Mouse (Mus musculus) E14TG2a.4 (cell line): ENCODE measurements around the gene U2surp.

ENCODE experiments used
- H3K27me3 ChIP-seq: 2 replicates; pipeline ENCODE4 v1.6.1; 2014; ENCODE audit warnings: low read length, control low read depth; ENCODE audit not compliant: insufficient read depth
- H3K36me3 ChIP-seq: 2 replicates; pipeline ENCODE4 v1.6.1; 2014; ENCODE audit warnings: low read length, control low read depth; ENCODE audit not compliant: insufficient read depth
- H3K4me1 ChIP-seq: replicated peaks from 2 replicates; pipeline ENCODE4 v1.6.1; 2014; ENCODE audit warnings: low read depth, low read length, control low read depth
- H3K4me3 ChIP-seq: replicated peaks from 2 replicates; pipeline ENCODE4 v1.5.1; 2014; ENCODE audit warnings: mild to moderate bottlenecking, low read length
- H3K9me3 ChIP-seq: 2 replicates; pipeline ENCODE4 v1.6.1; 2014; ENCODE audit warnings: low read length, control low read depth
- CTCF ChIP-seq: conservative IDR thresholded peaks from 2 replicates; pipeline ENCODE4 v1.5.1; 2014; ENCODE audit warnings: low read length
- NANOG ChIP-seq: IDR thresholded peaks from 2 replicates; pipeline ENCODE4 v1.6.1; 2014; ENCODE audit warnings: borderline replicate concordance, low read length, mixed read lengths
- POU5F1 ChIP-seq: IDR thresholded peaks from 2 replicates; pipeline ENCODE4 v1.6.1; 2014; ENCODE audit warnings: low read length, borderline replicate concordance

Gene U2surp

DNA sequence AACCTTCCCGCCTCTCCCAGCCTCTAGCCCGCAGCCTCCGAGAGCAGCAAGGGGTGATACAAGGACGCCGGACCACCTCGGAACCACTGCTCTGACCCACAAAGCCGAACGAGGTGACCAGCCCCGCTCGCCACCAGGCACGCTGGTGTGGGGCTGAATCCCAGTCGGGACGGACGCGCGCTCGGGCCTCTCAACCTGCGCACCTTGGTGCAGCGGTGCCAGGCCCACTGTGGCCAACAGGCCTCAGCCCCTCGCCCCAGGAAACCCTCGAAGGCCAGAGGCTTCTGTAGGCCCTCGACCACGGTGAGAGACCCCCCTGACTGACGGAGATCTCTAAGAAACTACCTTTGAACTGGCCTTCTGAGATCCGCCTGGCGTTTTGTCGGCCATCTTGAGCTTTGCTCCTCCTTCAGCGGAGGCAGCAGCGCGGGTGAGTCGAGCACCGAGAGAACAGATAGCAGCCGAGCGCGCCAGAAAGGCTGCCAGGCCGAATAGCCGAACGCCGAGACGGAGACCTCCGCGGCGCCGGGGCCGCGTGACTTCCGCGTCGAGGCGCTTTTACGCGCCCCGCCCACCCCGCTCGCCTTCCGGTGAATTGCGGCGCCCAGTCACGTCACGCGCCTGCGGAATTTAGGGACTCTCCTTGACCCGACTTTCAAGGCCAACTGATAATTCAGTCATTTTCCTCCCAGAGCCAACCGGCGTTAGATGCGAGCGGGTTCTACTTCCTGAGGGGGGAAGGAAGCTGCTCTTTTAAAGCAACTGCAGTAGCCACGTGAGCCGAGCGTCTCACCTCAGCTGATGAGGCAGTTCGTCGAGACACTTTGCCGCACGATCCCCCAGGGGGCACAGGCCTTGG, at the start of gene U2surp:
TSS of gene U2surp (minus strand) at position 525 of the 859 bp plus-strand sequence.
- H3K9me3 ChIP-seq = no peaks in the 10 kb centered on the region
- peaks cover 57% of the 10 kb centered on the region for H3K4me1 ChIP-seq
- TF ChIP-seq CTCF (no peak), NANOG (no peak), POU5F1 (no peak)
- no peaks in the 10 kb centered on the region for H3K27me3 ChIP-seq
- H3K4me3 ChIP-seq = peak within 1 kb of the TSS; percentile 100
- H3K36me3 ChIP-seq = peaks cover 32% of the 10 kb centered on the region

DNA sequence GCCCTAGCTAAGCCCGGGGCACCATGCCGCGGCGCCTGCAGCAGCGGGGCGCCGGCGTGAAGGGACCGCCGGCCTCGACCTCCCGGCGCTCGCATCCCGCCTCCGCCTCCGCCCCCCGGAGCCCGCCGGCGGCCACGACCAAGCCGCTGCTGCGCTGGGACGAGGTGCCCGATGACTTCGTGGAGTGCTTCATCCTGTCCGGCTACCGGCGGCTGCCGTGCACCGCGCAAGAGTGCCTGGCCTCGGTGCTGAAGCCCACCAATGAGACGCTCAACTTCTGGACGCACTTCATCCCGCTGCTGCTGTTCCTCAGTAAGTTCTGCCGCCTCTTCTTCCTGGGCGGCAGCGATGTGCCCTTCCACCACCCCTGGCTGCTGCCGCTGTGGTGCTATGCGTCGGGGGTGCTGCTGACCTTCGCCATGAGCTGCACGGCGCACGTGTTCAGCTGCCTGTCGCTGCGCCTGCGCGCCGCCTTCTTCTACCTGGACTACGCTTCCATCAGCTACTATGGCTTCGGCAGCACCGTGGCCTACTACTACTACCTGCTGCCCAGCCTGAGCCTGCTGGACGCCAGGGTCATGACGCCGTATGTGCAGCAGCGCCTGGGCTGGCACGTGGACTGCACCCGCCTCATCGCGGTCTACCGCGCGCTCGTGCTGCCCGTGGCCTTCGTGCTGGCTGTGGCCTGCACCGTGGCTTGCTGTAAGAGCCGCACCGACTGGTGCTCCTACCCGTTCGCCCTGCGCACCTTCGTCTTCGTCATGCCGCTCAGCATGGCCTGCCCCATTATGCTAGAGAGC, 48.3 kb upstream of the U2surp start:
- Histone ChIP-seq H3K4me3 (peak overlapping the region; percentile 77), H3K4me1 (peaks cover 18% of the 10 kb centered on the region), H3K36me3 (no peaks in the 10 kb centered on the region), H3K27me3 (peaks cover 90% of the 10 kb centered on the region), H3K9me3 (no peaks in the 10 kb centered on the region)
- TF ChIP-seq NANOG = no peak
- TF ChIP-seq CTCF = no peak
- TF ChIP-seq POU5F1 = no peak

DNA sequence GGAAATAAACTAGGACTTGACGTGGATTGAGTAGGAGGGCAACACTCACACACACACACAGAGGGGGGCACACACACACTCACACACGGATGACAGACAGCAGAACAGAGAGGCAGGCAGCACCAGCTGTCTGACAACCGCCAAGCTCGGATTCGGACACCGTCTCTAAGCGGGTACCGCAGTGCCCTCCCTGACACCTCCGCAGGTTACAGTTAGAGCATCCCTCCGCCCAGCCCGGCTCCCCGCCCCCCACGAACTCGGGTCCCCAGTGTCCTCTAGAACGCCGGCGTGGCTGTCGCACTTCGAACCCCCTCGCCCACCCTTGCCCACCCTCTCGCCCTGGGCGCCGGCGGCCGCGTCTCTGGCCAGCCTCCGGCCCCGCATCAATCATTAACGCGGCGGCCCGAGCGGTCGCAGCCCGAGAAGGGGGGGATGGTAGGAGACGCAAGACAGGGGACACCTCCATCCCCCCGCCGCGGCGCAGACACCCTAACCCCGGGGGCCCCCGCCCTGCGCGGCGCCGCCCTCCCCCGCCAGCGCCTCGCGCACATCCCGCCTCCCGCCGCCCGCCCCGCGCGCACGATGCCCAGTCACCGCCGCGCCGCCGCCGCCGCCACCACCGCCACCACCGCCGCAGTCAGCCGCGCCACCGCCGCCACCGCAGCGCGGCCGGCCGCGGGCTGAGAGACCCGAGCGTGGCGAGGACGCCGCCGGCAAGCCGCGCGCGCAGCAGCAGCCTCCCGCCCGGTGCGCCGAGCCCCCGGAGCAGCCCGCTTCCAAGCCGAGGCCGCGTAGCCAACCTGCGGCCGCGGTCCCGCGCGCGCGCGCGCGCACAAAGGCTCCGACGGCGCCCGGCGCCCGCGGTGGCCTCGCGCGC, 47.5 kb upstream of the U2surp start, which contains the start of gene Paqr9:
TSS of gene Paqr9 (plus strand) at position 599 of the 877 bp plus-strand sequence.
- peak within 1 kb of the TSS; percentile 77 for H3K4me3 ChIP-seq
- TF ChIP-seq POU5F1 (no peak), NANOG (no peak), CTCF (no peak)

DNA sequence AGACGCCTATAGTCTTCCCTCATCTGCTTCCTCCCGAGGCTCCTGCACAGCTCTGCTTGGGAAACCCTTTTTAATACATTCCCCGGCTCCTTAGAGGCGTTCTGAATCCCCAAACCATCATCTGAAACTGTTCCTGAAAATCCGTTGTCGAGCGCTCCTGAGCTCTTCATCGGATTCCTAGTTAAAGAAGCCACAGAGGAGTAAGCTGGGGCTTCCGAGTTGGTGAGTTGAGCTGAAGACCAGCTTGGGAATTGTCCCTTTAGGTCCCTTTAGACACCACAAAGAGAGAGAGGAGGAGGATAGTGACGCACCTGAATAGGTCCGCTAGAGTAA, 46.9 kb upstream of the U2surp start:
- H3K27me3 ChIP-seq = peaks cover 93% of the 10 kb centered on the region
- no peaks in the 10 kb centered on the region for H3K36me3 ChIP-seq
- H3K4me1 ChIP-seq = peaks cover 21% of the 10 kb centered on the region
- H3K4me3 ChIP-seq = peak overlapping the region; percentile 77
- TF ChIP-seq POU5F1 (no peak), CTCF (no peak), NANOG (no peak)
- no peaks in the 10 kb centered on the region for H3K9me3 ChIP-seq

More for the DNA sequence above, 47.5 kb upstream of the U2surp start, which contains the start of gene Paqr9:
- Histone ChIP-seq H3K4me1 (peaks cover 21% of the 10 kb centered on the region), H3K36me3 (no peaks in the 10 kb centered on the region), H3K9me3 (no peaks in the 10 kb centered on the region), H3K27me3 (peaks cover 92% of the 10 kb centered on the region)

DNA sequence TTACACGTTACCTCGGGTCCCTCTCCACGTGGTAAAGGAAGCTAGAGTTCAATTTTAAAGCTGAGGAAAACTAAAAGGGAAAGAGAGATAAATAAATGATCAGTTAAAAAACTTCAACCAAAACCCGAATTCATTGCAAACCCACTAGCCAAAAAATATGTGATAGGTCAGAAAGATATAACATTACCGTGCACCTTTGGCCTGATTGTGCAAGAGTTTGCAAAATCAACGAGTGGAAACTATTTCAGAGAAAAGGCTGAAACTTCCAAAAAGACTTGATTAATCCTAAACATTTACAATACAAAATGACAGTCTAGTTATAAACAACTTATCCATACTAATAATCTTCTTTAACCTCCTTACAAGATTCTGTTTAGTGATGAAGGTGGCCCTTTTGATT, 45.9 kb upstream of the U2surp start:
- Histone ChIP-seq H3K36me3 (no peaks in the 10 kb centered on the region), H3K4me3 (no peak overlapping the region), H3K4me1 (peaks cover 21% of the 10 kb centered on the region), H3K9me3 (no peaks in the 10 kb centered on the region), H3K27me3 (peaks cover 92% of the 10 kb centered on the region)
- TF ChIP-seq CTCF (no peak), NANOG (no peak), POU5F1 (no peak)

DNA sequence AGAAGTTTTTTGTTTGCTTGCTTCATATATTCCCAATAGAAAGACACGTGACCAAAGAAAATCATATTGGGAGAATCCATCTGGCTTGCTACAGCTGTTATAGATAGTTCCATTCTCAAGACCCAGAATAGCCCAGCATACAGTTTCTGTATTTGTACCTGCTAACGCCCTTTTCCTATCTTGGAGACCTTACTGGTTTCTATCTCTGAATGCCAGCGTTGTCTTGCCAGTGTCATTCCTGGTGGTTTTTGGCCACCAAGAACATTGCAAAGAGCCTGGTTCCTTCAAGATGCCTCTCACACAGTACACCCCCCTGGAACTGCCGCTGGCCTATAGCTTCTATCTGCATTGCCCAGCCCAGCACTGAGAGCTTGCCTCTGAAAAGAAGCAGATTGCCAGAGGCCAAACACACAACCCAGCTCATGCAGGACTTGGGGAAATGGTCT, 44.3 kb upstream of the U2surp start:
- Histone ChIP-seq H3K36me3 (no peaks in the 10 kb centered on the region), H3K9me3 (no peaks in the 10 kb centered on the region)
- TF ChIP-seq NANOG (no peak), POU5F1 (no peak), CTCF (no peak)

DNA sequence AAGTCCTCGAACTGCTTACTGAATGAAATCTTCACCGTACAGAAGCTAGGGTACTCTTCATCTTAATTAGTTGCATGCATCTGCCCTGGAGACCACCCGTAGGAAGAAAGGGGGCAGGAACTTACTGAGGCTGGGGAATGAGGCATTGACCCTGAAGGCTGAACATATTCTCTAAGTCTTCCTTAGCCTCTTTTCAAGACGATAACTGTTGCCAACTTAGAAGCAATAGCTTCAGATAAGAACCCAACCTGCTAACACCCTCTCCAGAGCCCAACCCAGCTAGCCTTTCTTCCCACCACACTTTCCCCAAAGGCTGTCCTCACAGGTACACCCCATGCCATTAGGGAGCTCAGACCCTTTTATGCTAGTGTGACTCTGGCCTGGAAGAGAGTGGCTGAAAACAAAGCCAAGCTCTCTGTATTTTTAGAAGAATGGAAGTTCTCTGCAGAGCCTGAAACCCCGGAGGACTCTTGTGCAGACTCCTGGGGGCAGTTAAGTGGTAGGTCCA, 43.5 kb upstream of the U2surp start:
- Histone ChIP-seq H3K4me1 (peaks cover 14% of the 10 kb centered on the region), H3K9me3 (no peaks in the 10 kb centered on the region), H3K4me3 (no peak overlapping the region), H3K27me3 (peaks cover 68% of the 10 kb centered on the region), H3K36me3 (no peaks in the 10 kb centered on the region)
- TF ChIP-seq POU5F1 = no peak
- no peak for TF ChIP-seq CTCF
- no peak for TF ChIP-seq NANOG

More for the DNA sequence above, 44.3 kb upstream of the U2surp start:
- Histone ChIP-seq H3K4me3 (no peak overlapping the region), H3K4me1 (peaks cover 21% of the 10 kb centered on the region), H3K27me3 (peaks cover 76% of the 10 kb centered on the region)
